Mouse (Mus musculus) hindbrain, embryonic 11.5 days (tissue): ENCODE data around the gene Myh9. TPM values are rescaled to one million over a fixed set of nuclear protein-coding genes. Genes with fewer than 3 reads are reported as not detected.
A peak's percentile ranks its signal among the peaks of the same experiment; 100 is the strongest.

Source experiments
- ATAC-seq: fragments of 200-750 bp; cut with Nextera tagmentation; 2 replicates; pipeline ENCODE4 v1.8.0; 2017; ENCODE audit warnings: mild to moderate bottlenecking, moderate TSS enrichment, moderate library complexity; ENCODE audit not compliant: low FRiP score
- DNase-seq: peaks from one replicate; pipeline ENCODE4 v3.0.0-alpha.2; 2015; ENCODE audit warnings: low spot score
- H3K27ac ChIP-seq: fragments of 300-500 bp; sonication (generic); 2 replicates; pipeline ENCODE4 v1.5.1; 2014; ENCODE audit warnings: mild to moderate bottlenecking, low read depth, low read length
- H3K27me3 ChIP-seq: fragments of 300-500 bp; sonication (generic); 2 replicates; pipeline ENCODE4 v1.6.1; 2014; ENCODE audit warnings: mild to moderate bottlenecking, low read length, moderate library complexity, mixed read lengths; ENCODE audit not compliant: control insufficient read depth, insufficient read depth
- H3K36me3 ChIP-seq: fragments of 300-500 bp; sonication (generic); 2 replicates; pipeline ENCODE4 v1.6.1; 2014; ENCODE audit warnings: mild to moderate bottlenecking, low read length, moderate library complexity, mixed read lengths; ENCODE audit not compliant: control insufficient read depth, insufficient read depth
- H3K4me1 ChIP-seq: fragments of 300-500 bp; sonication (generic); replicated peaks from 2 replicates; pipeline ENCODE4 v1.6.1; 2014; ENCODE audit warnings: low read length, mixed read lengths; ENCODE audit not compliant: control insufficient read depth, insufficient read depth
- H3K4me2 ChIP-seq: fragments of 300-500 bp; sonication (generic); replicated peaks from 2 replicates; pipeline ENCODE4 v1.6.1; 2014; ENCODE audit warnings: mild to moderate bottlenecking, low read depth, low read length
- H3K4me3 ChIP-seq: fragments of 300-500 bp; sonication (generic); 2 replicates; pipeline ENCODE4 v1.5.1; 2014; ENCODE audit warnings: low read depth, low read length
- H3K9ac ChIP-seq: fragments of 300-500 bp; sonication (generic); 2 replicates; pipeline ENCODE4 v1.6.1; 2014; ENCODE audit warnings: low read depth, low read length
- H3K9me3 ChIP-seq: fragments of 300-500 bp; sonication (generic); 2 replicates; pipeline ENCODE4 v1.6.1; 2016; ENCODE audit warnings: low read length; ENCODE audit not compliant: control insufficient read depth
- WGBS: fragments of 180-500 bp; shearing (Covaris S2); extraction: QIAGEN DNeasy Blood & Tissue Kit; methylation state at CpG from one replicate; pipeline ENCODE4 v1.1.7; 2014; 5-methylcytosine and 5-hydroxymethylcytosine counted together
- polyA plus RNA-seq: library from polyadenylated mRNA; unstranded; fragments of >200 nt; fragmentation: Nextera tagmentation; extraction: Ambion mirVana; gene quantifications from 2 replicates; pipeline ENCODE4 v1.2.1, GENCODE M21; 2014

The Myh9 gene
- polyA plus RNA-seq, 1 experiment from 2014 or later, result 29.8 TPM

DNA sequence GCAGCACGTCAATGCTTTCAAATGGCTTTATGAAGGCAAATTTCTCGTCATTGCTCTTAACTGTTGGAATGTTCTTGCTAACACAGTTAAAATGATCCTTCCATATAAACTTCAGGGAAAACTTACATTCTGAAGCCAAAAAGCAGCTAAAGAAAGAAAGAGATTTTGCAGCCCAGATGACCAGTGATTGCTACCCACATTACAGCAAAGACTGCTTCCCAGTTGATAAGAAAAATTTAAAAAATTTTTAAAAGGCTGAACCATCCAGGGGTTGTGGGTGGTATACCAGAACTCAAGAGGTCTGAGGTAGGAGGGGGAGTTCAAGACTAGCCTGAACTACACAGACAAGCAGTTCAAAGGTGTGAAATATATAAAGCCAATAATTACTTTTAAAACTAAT lies 1.1 kb upstream of the Myh9 start:
- 42% methylated on average over 2 of the region's 2 CpGs for WGBS
- DNase-seq, result no peak
- H3K4me1 ChIP-seq, result peaks cover 2% of the 10 kb centered on the region; the same call in 1 of the 2 replicates
- H3K27me3 ChIP-seq, result no peaks in the 10 kb centered on the region
- no peaks in the 10 kb centered on the region for H3K9me3 ChIP-seq
- no peak overlapping the region for H3K27ac ChIP-seq
- H3K9ac ChIP-seq, result no peak overlapping the region
- no peak overlapping the region for H3K4me3 ChIP-seq
- no peaks in the 10 kb centered on the region for H3K36me3 ChIP-seq
- H3K4me2 ChIP-seq, result 0 out of 2 replicates have a peak overlapping the region, but pooled peaks have one; percentile 64
- ATAC-seq, result no peak

DNA sequence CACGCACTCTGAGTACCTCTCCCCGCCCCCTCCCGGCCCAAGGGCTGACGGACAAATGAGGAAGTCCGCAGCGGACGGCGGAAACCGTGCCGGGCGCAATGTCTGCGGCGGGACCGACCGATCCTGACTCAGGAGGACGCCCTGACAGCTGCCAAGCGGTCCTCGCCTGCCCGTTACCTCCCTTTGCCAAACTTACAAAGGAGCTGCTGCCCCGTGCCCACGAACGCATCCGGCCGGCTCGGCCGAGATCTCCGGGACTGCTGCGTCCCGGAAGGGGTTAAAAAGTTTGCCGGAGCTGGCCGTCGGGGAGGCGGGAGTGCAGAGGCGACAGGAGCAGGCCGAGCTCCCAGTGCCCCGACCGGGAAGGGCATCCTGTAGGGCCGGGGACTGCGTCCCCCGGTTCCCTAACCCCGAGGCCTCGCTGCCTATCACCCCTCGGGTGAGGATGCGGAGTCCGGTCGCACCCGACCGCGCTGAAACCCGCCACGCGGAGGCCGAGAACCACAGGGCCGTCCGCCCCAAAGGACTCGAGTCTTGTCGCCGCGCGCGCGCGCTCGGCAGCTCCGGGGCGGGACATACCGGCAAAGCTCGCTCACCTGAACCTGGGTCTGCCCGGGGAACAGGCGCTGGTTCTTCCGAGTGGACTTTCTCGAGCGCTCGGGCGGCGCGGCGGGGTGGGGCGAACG lies 471 bp downstream of the Myh9 start:
- DNase-seq (peak; percentile 82), ATAC-seq (peak; percentile 63)
- WGBS, result 0% methylated on average over 80 of the region's 80 CpGs
- Histone ChIP-seq H3K36me3 (no peaks in the 10 kb centered on the region), H3K27ac (peak overlapping the region; percentile 78), H3K27me3 (no peaks in the 10 kb centered on the region), H3K9me3 (no peaks in the 10 kb centered on the region), H3K4me1 (peaks cover 2% of the 10 kb centered on the region; the same call in 1 of the 2 replicates), H3K4me3 (peak overlapping the region; percentile 67), H3K9ac (peak overlapping the region; percentile 78), H3K4me2 (peak overlapping the region; percentile 64)

DNA sequence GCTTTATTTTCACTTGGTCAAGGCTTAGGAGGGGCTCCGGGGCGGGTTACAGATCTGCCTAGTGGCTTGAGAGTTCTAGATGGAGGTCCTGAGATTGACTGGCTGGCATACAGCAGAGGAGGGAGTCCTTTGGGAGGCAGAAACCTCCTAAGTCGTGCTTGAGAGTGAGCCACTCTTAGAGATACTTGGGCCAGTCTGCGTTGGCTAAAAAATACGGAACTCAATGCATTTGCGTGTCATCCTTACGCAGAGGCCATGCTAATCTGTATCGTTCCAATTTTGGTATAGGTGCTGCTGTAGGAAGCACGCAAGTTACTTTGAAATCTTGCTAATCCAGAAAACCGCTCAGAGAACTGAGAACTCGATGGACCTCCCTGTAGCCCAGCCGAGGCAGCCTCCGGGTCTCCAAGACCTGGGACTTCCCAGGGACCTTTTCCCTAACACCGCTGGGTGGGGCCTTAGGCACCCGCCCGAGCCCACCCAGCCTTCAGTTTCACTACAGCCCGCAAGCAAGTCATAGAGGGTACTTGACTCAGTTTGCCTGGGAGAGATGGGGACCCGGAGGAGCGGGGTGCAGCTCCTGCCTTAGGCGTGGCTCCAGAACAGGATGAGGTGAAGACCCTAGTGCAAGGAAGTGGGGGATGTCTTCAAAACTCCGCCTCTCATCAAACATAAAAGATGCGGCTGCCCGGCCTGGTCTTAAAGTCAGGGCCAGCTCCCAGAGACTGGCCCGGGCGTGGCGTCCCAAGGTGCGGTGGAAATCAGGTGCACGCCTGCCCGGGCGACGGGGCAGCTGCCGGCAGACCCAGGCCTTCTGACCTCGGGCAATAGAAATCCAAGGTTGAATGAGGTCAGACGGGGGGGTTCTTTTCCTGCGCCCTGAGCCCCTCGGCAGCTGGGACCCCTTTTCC lies 1.3 kb downstream of the Myh9 start:
- ATAC-seq (no peak), DNase-seq (peak; percentile 39)
- H3K9me3 ChIP-seq, result no peaks in the 10 kb centered on the region
- H3K36me3 ChIP-seq, result no peaks in the 10 kb centered on the region
- 4% methylated on average over 36 of the region's 36 CpGs for WGBS
- peak overlapping the region; percentile 64 for H3K4me2 ChIP-seq
- peak overlapping the region; percentile 67 for H3K4me3 ChIP-seq
- H3K4me1 ChIP-seq, result peaks cover 2% of the 10 kb centered on the region; the same call in 1 of the 2 replicates
- H3K27ac ChIP-seq, result no peak overlapping the region
- H3K27me3 ChIP-seq, result no peaks in the 10 kb centered on the region
- peak overlapping the region; percentile 78 for H3K9ac ChIP-seq

DNA sequence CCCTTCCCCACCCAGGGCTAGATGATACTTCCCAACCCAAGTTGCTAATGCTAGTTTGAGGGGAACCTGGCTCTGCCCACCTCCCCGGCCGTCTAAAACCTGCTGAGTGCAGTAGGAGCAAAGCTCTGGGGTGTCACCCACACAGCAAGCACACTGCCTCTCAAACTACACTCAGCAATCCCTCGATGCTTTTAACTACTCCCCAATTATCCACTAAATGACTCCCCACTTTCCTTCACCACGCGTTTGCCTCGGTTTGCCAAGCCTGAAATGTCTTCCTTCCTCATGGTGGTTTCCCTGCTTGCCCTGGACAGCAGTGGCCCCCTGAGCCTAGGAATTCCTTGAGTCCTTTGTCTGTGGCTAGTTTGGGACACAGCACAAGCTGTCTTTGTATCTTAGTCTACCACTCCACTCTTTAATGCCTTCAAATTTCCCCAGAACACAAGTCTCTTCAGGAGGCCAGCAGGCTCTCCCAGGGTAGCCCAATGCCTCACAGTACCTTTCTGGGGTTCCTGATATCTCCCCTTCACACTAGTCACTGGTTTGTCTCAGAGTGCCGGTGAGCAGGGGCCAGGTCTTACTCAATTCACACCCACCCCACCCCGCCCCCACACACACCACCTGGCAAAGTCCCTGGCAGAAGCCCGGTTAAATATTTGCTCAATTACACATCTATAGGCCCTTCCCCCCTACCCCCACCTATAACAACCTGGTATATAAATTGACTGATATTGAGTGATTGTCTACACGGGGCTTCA lies 2.3 kb downstream of the Myh9 start:
- Histone ChIP-seq H3K36me3 (no peaks in the 10 kb centered on the region), H3K4me3 (no peak overlapping the region), H3K4me2 (peak overlapping the region; percentile 30), H3K4me1 (peaks cover 2% of the 10 kb centered on the region; the same call in 1 of the 2 replicates), H3K27ac (no peak overlapping the region), H3K27me3 (no peaks in the 10 kb centered on the region), H3K9ac (no peak overlapping the region), H3K9me3 (no peaks in the 10 kb centered on the region)
- DNase-seq, result no peak
- ATAC-seq, result no peak
- WGBS, result 11% methylated on average over 10 of the region's 10 CpGs

DNA sequence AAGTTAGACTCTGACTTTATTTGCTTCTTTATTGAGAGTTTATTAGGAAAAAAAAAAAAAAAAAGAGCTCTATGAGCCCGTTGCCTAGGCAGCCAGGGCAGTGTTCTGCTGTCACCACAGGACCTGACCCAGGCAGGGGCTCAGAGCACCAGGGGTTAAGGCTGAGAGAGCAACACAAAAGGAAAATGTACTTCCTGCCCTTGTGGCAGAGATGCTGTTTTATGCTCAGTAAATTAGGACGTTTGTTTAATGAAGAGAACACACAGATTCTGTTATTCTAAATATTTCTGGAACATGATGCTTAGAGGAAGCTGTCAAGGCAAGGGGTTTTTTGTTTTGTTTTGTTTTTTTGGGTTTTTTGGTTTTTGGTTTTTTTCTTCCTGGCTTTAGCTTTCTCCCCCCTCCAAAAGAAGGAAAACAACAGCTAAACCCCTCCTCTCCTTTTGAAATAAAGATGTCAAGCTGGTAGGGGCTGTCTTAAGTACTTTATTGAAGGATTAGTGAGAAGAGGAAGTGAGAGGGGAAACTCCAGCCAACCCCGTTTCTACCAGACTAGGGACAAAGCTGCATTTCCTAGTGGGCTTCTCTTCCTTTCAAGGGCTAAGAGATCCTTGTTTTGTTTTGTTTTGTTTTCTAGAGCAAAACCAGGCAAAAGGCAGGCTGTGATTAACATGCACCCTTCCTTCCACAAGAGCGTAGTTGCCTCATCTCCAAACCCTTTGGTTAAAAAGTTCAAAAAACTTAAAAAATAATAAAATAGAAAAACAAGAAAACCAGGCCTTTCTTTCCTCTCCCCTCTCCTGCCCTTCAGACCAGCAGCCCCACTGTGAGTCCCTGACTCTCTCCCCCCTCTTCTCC lies 3.2 kb downstream of the Myh9 start:
- H3K27ac ChIP-seq, result no peak overlapping the region
- no peaks in the 10 kb centered on the region for H3K9me3 ChIP-seq
- 13% methylated on average over 4 of the region's 4 CpGs for WGBS
- H3K27me3 ChIP-seq, result no peaks in the 10 kb centered on the region
- no peak overlapping the region for H3K4me3 ChIP-seq
- H3K4me1 ChIP-seq, result peaks cover 2% of the 10 kb centered on the region; the same call in 1 of the 2 replicates
- no peaks in the 10 kb centered on the region for H3K36me3 ChIP-seq
- DNase-seq (peak; percentile 36), ATAC-seq (no peak)
- H3K4me2 ChIP-seq, result no peak overlapping the region
- H3K9ac ChIP-seq, result no peak overlapping the region

DNA sequence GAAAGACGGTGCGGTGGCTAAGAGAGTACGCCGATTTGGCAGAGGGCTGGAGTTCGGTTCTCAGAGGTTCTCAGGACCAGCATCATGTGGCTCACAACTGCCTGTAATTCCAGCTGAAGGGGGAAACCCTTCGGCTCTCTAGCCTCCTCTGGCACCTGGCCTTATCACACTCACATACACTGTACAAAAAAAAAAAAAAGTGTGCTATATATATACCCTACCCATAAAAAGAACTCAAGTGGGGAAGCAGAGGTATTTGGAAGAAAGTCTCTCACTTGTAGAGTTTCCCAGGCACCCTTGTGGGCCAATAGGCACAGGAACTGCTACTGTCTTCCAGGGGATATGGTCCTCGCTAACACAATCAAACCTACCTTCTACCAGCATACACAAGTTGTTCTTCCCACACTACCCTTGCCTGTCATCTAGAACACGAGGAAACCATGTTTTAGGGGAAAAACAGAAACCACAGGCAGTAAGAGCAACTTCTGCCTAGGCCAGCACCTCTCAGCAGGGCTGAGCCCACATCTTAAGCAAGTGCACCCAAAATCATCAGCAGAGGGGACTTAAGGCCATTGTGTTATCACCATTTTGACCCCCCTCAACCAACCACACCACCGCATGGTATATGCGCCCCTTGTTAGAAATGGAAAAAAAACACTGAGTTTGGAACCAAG lies 4.4 kb downstream of the Myh9 start:
- Histone ChIP-seq H3K4me2 (no peak overlapping the region), H3K9me3 (no peaks in the 10 kb centered on the region), H3K9ac (no peak overlapping the region), H3K27ac (no peak overlapping the region), H3K27me3 (no peaks in the 10 kb centered on the region), H3K36me3 (no peaks in the 10 kb centered on the region), H3K4me1 (peaks cover 2% of the 10 kb centered on the region; the same call in 1 of the 2 replicates), H3K4me3 (no peak overlapping the region)
- DNase-seq (no peak), ATAC-seq (no peak)
- 80% methylated on average over 10 of the region's 10 CpGs for WGBS

GRCm38 (mm10) chr15:77836692-77837443 lies 5.1 kb downstream of the Myh9 start:
- Histone ChIP-seq H3K9ac (no peak overlapping the region), H3K4me3 (no peak overlapping the region), H3K27me3 (no peaks in the 10 kb centered on the region), H3K27ac (no peak overlapping the region), H3K4me2 (no peak overlapping the region), H3K36me3 (no peaks in the 10 kb centered on the region), H3K9me3 (no peaks in the 10 kb centered on the region), H3K4me1 (peaks cover 2% of the 10 kb centered on the region; the same call in 1 of the 2 replicates)
- 61% methylated on average over 6 of the region's 6 CpGs for WGBS
- DNase-seq, result no peak
- ATAC-seq, result no peak
